Mouse (Mus musculus) megakaryocyte progenitor cell, adult 5-6 weeks (primary cell): ENCODE results near the gene Asnsd1. TPM values are rescaled to one million over a fixed set of nuclear protein-coding genes. Genes with fewer than 3 reads are reported as not detected.
A peak's percentile ranks its signal among the peaks of the same experiment; 100 is the strongest.
"Not testable (repeated sequence)": the region's sequence is repeated elsewhere in the genome, so short reads cannot be mapped to it uniquely, and the experiment has no call there.

ENCODE experiments used
- ATAC-seq: replicated peaks from 2 replicates; pipeline ENCODE4 v1.8.0; 2016; ENCODE audit warnings: mild to moderate bottlenecking, moderate TSS enrichment, inconsistent platforms; ENCODE audit not compliant: poor library complexity
- total RNA-seq, 2 experiments: library from RNA; stranded (forward) in 1 of 2; stranded (reverse) in 1 of 2; fragments of 157-497, 149-512 nt in 1 of 2; fragments of 200-1000 nt in 1 of 2; gene quantifications; 2 replicates each; pipeline versions ENCODE4 v1.2.3 to v1.2.4; 2015 to 2017

Gene Asnsd1
- 125 and 129 TPM in 2 replicates for total RNA-seq (2015)
- 106 and 115 TPM in 2 replicates for total RNA-seq (2017)

DNA sequence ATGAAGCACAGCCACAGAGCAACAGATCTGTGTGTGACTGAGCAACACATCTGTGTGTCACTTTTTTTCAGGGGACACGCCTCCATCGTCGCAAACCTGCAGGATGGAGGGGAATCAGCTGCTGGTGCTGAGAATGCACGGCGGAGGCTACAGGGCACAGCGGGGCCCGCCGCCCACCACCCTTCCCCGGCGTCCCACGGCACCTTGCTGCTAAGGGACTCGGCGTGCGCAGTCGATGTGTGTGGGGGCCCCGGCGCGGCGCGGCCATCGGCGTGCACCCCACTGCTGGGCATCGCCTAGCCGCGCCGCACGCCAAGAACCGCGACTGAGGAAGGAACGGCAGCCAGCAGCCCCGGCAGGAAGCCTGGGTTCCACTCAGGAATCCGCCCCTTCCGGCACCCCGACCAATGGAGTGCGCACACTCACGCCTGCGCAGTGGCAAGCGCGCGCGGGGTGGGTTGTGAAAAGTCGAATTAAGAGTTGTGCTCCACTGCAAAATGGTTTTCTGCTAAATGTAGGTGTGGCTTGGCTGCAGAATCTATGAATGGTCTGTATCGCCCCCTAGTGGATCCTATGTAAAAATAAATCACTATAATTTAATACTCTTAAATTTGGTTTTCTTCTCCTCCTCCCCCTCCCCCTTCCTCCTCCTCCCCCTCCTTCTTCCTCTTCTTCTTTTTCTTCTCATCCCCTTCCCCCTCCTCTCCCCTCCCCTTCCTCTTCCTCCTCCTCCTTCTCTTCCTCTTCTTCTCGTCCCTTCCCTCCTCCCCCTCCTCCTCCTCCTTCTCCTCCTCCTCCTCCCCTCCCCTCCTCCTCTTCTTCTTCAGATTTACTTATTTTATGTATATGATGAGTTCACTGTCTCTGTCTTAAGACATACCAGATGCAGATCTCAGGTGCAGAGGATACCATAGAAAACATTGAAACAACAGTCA is at the start of gene Asnsd1, which contains the start of the genes Asdurf and Gm28551:
Gene Asnsd1 (minus strand): TSS at position 426 of the 935 bp plus-strand sequence.
Gene Asdurf (minus strand): TSS at position 293 of the 935 bp plus-strand sequence.
Gene Gm28551 (minus strand): TSS at position 341 of the 935 bp plus-strand sequence.
- ATAC-seq = peak; percentile 99

- not testable (repeated sequence) for ATAC-seq
Observed at GRCm38 (mm10) chr1:53393936-53394760, 41.6 kb upstream of the Asnsd1 start.

DNA sequence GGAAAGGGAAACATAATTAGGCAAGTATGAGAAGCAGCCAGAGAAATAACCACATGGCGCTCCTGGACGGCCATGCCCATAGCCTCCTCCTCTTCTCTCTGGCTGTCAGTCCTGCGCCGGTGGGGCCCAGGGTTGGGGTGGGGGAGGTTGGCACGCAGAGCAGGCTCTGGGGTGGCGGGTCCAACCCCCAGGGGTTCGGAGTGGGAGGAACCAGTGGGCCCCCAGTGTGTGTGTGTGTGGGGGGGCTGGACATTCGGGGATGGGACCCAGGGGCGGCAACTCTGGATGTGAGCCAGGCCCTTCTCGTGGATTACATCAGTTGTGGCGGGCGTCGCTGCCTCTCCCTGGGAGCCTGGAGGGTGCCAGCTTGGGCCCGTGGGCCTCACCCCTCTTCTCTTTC is 36.2 kb upstream of the Asnsd1 start:
- no peak for ATAC-seq

GRCm38 (mm10) chr1:53384085-53384688 is 31.6 kb upstream of the Asnsd1 start:
- no peak for ATAC-seq

GRCm38 (mm10) chr1:53377731-53378130 is 25.2 kb upstream of the Asnsd1 start:
- no peak for ATAC-seq

DNA sequence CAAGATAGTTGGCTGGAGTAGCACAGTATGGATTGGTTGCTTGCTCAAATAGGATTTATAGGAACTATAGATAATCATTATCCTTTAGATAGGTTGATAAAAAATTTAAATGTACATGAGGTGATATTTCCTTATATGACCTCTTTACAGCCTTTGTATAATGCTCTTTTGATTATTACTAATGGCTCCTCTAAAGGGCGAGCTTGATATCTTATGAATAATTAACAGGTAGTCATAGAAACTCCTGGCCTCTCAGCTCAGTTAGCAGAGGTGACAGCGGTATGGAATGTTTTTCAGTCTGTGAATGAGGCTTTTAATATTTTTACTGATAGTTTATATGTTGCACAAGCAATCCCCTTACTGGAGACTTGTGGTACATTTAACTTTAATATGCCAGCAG is 23.4 kb upstream of the Asnsd1 start:
- not testable (repeated sequence) for ATAC-seq

DNA sequence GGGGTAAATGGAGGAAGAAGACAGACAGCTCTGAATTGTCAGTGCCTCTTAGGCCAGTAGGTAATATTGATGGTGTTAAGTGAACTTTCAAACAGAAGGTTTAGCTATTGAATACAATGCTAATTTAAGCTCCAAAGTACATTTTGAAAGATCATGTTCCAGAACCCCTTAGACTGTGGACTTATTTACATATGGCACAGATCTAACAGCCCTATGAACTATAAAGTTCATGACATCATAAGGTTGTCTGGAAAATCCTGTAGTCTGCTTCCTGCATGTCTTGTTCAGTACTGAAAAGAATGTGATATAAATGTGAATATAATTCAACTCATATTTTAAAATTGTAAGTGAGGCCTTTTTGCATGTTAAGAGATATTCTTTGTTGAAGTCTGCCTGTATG is 6.4 kb upstream of the Asnsd1 start:
- no peak for ATAC-seq

DNA sequence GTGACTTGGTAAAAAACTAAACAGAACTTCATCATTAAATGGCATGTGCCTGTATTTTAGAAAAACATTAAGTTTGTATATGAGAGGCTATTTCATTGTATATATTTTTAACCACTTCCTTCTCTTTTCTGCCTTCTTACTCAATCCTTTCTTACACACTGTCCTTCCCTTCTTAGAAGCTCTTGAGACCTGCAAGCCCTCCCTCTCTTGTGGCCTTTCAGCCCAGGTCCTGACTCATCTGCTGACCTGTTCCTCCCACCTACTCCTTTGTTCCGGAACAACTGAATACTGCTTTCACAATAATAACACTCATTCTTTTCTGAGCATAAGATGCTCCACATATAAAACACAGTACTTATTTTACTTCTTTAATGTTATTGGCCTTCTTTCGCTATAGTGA is 11.5 kb downstream of the Asnsd1 start:
- ATAC-seq = peak; percentile 99

DNA sequence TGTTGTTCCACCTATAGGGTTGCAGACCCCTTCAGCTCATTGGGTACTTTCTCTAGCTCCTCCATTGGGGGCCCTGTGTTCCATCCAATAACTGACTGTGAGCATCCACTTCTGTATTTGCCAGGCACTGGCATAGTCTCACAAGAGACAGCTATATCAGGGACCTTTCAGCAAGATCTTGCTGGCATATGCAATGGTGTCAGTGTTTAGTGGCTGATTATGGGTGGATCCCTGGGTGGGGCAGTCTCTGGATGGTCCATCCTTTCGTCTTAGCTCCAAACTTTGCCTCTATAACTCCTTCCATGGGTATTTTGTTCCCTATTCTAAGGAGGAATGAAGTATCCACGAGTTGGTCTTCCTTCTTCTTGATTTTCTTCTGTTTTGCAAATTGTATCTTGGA is 15.1 kb downstream of the Asnsd1 start:
- ATAC-seq = not testable (repeated sequence)

DNA sequence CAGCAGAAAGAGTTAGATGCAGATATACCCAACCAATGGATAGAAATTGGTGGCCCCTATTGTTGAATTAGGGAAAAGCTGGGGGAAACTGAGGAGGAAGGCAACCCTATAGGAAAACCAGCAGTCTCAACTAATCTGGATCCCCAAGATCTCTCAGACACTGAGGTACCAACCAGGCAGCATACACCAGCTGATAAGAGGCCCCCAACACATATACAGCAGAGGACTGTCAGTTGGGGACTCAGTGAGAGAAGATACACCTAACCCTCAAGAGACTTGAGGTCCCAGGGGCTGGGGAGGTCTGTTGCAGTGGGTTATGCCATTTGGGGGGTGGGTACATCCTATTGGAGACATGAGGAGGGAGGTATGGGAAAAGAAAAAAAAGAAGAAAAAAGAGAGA is 17.1 kb downstream of the Asnsd1 start:
- no peak for ATAC-seq

GRCm38 (mm10) chr1:53333527-53333926 is 19.0 kb downstream of the Asnsd1 start:
- ATAC-seq = not testable (repeated sequence)

- no peak for ATAC-seq
Observed at GRCm38 (mm10) chr1:53324827-53325494, 27.6 kb downstream of the Asnsd1 start.

DNA sequence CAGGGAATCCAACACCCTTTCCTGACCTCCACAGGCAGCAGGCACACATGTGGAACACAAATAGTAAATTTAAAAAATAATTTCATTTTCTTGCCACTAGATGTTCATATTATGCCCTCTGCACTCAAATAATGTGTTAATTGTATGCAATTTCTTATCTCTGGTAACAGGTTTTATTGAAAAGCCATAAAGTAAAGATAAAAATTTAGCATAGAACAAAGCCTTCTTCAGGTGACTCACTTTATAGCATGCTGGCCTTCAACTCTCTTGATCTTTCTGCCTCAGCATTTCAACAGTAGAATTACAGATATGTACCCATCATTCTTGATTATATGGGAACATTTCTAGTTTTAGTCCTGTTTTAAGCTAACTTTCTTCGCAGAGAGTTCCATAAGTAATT is 28.3 kb downstream of the Asnsd1 start:
- peak; percentile 54 for ATAC-seq

DNA sequence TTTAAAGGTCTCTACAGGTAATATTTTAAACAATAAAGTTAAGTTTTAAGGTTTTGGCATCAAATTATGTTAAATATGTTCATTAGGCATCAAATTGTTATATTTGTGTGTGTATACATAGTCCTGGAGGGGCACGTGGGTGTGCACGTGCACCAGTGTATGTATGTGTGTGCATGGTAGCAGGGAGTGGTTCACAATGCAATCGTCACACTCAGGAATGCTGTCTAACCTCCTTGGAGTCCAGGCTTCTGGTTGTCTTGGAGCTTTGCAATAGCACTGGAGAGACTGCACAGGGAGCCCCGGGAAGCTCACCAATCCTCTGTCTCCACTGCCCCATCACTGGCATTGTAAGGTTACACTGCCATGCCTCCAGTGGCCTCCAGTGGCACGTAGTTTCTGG is 29.3 kb downstream of the Asnsd1 start:
- no peak for ATAC-seq

- peak; percentile 42; the same call in 1 of the 2 replicates for ATAC-seq
Observed at GRCm38 (mm10) chr1:53321662-53322344, 30.7 kb downstream of the Asnsd1 start.

DNA sequence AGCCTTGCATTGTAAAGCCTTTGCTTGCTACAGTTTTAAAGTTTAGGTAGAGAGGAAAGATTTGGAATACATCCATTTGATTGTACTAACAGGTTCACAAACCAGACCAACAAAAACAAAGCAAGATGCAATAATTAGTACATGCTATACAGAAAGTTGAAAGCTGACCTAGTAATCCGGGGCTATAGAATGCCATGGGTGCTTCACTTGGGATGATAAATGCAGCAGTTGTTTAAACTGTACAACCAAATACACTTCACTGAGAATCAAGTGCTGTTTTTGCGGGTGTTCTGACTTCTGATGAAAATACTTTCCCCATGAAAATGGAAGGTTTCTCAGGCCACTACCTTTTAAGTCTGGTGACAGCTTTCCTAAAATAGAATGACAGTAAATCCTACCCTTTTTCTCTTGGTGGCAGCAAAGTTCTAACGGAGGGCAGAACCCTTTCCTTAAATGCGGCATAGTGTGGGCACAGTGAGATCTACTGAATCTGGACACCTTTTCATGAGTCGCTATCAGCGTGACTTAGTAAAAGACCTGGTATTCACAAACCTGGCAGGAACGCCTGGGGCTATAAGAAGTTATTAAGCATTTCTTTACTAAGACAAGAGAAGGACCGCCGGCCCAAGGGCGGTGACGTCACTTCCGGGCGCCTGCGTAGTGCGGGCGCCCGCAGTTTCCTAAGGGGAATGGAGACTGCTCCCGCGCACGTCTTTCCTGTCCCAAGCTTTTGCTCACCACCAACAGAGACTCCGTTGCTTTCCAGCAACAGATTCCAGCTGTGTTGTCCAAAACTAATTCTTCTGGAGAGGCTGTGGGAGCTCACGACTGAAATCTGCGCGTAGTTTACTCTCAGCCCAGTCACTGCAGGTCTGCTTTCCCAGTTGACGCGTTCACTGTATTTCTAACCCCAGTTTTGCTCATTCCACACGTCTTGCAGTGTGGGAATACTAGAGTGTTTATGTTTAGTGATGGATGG is 39.3 kb downstream of the Asnsd1 start, which contains the start of gene Osgepl1:
Gene Osgepl1 (plus strand): TSS at position 636 of the 979 bp plus-strand sequence.
- ATAC-seq = peak; percentile 95

GRCm38 (mm10) chr1:53300506-53300905 is 52.0 kb downstream of the Asnsd1 start:
- no peak for ATAC-seq

DNA sequence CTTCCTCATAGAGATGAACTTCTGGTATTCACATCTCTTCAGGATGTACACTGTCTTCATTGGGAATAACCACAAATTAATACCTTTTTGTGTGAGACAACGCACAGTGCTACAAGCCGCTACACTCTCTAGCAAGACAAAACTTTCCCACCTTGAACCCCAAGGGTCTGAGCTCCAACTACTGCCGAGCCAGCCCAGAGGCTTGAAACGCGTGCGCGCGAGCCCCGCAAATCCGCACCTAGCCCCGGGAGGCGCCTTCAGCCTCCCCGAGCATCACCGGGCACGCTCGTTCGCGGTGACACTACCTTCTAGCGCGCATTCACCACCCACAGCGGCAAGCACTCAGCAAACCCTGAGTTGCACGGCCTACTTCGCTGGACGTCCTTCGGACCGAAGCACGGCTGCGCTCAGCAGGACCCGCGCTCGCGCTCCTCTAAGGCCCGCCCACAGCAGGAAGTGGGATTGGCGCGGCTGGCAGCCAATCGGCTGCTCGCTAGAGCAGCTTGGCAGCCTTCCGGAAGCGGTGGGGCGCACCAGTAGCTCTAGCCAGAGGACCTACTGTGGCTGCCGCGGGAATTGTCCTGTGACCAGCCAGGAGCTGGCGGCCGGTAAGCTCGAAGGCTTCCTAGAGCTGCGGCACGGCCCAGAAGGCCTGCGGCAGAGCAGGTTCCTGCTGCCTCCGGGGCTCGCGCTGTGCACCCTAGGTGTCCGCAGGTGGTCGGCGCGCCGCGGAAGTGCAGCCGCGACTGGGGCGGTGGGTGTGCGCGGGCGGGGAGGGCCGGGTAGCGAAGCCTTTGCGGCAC is 55.8 kb downstream of the Asnsd1 start, which contains the start of the genes Pms1, Ormdl1 and Gm28778:
Gene Pms1 (minus strand): TSS at position 438 of the 803 bp plus-strand sequence.
Gene Ormdl1 (plus strand): TSS at position 515 of the 803 bp plus-strand sequence.
Gene Gm28778 (plus strand): TSS at position 531 of the 803 bp plus-strand sequence.
- ATAC-seq = peak; percentile 97
